Mouse (Mus musculus): ENCODE measurements around the gene Nr1i3.

The Nr1i3 gene

GRCm38 (mm10) chr1:171251594-171252324 is 38.0 kb downstream of the Nr1i3 start:
- DNase-seq (ENCODE audit: low spot score), result peak; percentile 42

- DNase-seq (ENCODE audit: low spot score), result no peak
These were observed 38.6 kb downstream of the Nr1i3 start for GRCm38 (mm10) chr1:171252415-171252814.

GRCm38 (mm10) chr1:171256095-171256818 is 42.5 kb downstream of the Nr1i3 start:
- DNase-seq (ENCODE audit: low spot score), result no peak

- peak; percentile 61 for DNase-seq (ENCODE audit: low spot score)
These were observed 43.3 kb downstream of the Nr1i3 start for GRCm38 (mm10) chr1:171256937-171257548.

- DNase-seq (ENCODE audit: low spot score), result no peak
These were observed 44.0 kb downstream of the Nr1i3 start for GRCm38 (mm10) chr1:171257781-171258180.

- DNase-seq (ENCODE audit: low spot score), result no peak
These were observed 45.2 kb downstream of the Nr1i3 start for GRCm38 (mm10) chr1:171258921-171259320.

GRCm38 (mm10) chr1:171260316-171260715 is 46.5 kb downstream of the Nr1i3 start:
- DNase-seq (ENCODE audit: low spot score), result no peak

GRCm38 (mm10) chr1:171262594-171263130 is 48.9 kb downstream of the Nr1i3 start:
- DNase-seq (ENCODE audit: low spot score), result peak; percentile 58

GRCm38 (mm10) chr1:171263185-171263611 is 49.4 kb downstream of the Nr1i3 start:
- no peak for DNase-seq (ENCODE audit: low spot score)

- DNase-seq (ENCODE audit: low spot score), result no peak
These were observed 50.1 kb downstream of the Nr1i3 start for GRCm38 (mm10) chr1:171263666-171264461.

- no peak for DNase-seq (ENCODE audit: low spot score)
These were observed 52.4 kb downstream of the Nr1i3 start for GRCm38 (mm10) chr1:171265971-171266744.

- DNase-seq (ENCODE audit: low spot score), result no peak
These were observed 54.6 kb downstream of the Nr1i3 start for GRCm38 (mm10) chr1:171268341-171268740.

- DNase-seq (ENCODE audit: low spot score), result peak; percentile 98
These were observed 56.2 kb downstream of the Nr1i3 start, which contains the start of gene B4galt3 for GRCm38 (mm10) chr1:171269848-171270572. Gene B4galt3 (plus strand): TSS chr1:171270328.
